Mouse (Mus musculus): ENCODE measurements at regions not wholly inside any gene's neighbourhood (a gene's known extent, or its start where the extent isn't known, plus 50 kb on each side); places are given as distances from the start of the nearest gene placed in this dataset.
A peak's percentile ranks its signal among the peaks of the same experiment; 100 is the strongest.

- no peak for DNase-seq
Measured at GRCm38 (mm10) chr1:35724366-35724900, 343.8 kb upstream of the Hs6st1 start.

DNA sequence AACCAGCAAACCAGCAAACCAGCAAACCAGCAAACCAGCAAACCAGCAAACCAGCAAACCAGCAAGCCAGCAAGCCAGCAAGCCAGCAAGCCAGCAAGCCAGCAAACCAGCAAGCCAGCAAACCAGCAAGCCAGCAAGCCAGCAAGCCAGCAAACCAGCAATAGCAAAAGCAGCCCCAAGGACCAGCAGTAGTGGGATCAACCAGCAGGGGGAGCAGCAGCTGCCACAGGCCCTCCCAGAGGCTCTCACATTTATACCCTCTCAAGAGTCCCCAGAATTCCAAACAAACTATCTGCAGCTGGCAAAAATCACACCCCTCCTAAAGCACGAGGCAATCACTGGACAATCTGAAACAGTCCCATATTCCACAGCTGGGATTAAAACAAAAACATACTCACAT lies 341.6 kb upstream of the Hs6st1 start:
- peak; percentile 51 to 71 for DNase-seq

DNA sequence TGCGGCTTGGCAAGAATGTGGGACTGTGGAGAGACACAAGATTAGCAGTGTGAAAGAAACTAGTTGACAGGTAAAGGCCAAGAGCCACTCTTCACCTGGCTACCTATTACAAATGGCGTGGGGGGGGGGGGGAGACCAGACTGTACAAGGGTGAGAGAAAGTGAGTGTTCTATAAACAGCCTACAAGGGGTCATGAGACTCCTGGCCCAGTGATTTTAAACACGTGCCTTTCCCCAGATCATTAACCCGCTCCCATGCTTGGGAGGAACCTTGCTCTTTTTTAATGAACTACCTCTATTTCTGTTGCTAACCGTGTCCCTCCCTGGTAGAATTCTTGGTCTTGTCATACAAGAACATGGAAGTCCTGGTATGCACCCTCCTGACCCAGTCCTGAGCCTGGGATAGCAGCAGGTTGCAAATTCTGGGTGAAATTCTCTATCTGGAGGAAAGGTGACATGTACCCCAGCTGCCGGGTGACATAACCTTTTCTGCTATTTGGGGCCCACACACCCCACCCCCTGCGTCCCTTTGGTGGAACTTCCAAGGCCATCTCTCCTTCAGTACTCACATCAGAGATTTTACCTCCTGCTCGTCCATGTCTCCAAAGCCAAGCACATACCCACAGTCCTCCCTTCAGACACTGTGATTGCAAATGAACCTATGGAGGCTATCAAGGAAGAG lies 340.8 kb upstream of the Hs6st1 start:
- DNase-seq = no peak

- DNase-seq = no peak
Measured at GRCm38 (mm10) chr1:35729785-35730295, 338.4 kb upstream of the Hs6st1 start.

DNA sequence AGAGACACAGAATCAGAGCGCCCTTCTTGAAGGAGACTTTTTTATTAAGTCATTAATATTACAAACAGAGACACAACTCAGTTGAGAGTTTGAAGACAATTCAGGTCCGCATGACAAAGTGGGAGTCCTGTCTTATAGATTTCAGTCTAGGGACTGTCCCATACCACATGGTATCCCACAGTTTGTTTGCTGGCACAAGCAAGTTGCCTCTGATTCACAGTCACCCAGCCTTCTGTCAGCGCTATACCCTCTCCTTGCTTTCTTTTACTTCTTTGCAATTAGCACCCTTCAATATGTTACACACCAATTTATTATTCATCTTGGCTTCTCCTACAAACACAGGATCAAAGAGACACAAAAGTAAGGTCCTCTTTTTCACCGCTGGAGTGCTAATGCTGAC lies 337.9 kb upstream of the Hs6st1 start:
- no peak for DNase-seq

- DNase-seq = no peak
Measured at GRCm38 (mm10) chr1:35736247-35736646, 332.0 kb upstream of the Hs6st1 start.

- peak; percentile 20 to 47 for DNase-seq
Measured at GRCm38 (mm10) chr1:35749603-35750002, 318.6 kb upstream of the Hs6st1 start.

GRCm38 (mm10) chr1:35750092-35750521 lies 318.1 kb upstream of the Hs6st1 start:
- no peak for DNase-seq

DNA sequence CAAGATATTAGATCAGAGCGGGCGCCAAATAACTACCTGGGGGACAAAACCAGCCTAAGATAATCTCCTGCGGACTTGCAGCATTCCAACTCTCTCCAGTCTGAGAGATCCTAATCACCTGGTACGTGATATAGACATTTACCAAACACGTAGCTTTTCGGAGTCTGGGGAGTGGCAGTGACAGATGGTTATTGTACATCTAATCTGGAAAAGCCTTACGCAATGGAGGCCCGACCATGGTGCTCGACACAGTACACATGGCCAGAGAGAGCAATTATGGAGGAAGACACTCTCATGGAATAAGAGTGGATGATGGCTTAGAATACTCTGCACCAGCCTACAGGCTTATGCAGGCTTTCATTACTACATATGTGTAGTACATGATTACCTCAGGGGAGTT lies 315.6 kb upstream of the Hs6st1 start:
- no peak for DNase-seq

DNA sequence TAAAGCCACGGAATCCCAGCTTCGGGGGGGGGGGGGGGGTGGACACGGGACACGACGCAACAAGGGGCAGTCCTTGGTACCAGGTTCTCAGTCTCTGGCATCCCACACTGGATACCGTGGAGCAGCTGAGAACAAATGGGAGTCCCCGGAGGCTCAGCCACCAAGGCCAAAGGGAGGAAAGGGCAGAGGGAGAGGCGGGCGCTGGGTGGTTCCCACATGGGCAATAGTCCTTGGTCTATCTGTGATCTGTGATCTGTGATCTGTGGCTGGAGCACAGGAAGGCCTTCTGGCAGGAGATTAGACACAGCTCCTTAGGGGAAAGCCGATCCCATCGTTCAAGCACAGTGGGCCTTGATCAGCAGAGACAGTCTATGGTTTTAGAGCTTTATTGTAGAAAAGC lies 314.0 kb upstream of the Hs6st1 start:
- DNase-seq = no peak

DNA sequence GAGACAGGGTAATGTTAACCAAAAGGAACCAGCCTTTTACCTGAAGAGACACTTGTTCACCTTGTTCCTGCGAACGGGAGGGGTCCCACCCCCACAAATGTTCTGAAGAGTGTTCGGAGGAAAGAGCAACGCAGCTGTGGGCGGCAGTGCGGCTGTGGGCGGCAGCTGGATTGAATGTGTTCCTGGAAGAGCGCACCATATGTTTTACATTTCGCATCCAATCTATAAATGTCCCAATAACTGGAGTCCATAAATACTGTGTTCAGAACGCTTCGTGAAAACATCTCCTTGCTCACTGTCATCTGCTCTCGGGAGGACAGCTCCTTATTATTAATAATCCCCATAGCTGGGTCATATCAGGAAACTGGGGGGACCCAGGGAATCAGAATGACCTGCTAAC lies 309.2 kb upstream of the Hs6st1 start:
- DNase-seq = no peak

- no peak for DNase-seq
Measured at GRCm38 (mm10) chr1:35759600-35759999, 308.6 kb upstream of the Hs6st1 start.

GRCm38 (mm10) chr1:35763051-35763450 lies 305.1 kb upstream of the Hs6st1 start:
- DNase-seq = no peak

DNA sequence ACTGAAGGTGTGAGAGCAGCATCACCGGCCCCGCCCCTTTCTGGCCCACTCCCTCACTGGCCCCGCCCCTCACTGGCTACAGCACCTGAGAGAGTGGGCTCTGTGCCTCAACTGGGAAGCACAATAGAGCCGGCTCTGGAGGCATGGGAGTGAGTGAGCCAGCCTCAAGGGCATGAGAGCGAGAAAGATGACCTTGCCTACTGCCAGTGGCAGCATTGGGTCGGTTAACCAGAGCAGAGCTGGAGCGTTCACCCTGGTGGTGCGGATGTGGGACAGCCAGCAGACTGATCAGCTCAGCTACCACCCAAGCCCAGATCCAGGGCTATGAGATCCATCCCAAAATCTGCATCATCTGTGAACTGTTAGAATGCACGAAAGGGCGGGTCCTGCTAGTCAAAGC lies 304.7 kb upstream of the Hs6st1 start:
- no peak for DNase-seq

- no peak for DNase-seq
Measured at GRCm38 (mm10) chr1:35764068-35764467, 304.1 kb upstream of the Hs6st1 start.

GRCm38 (mm10) chr1:35765692-35766091 lies 302.5 kb upstream of the Hs6st1 start:
- no peak for DNase-seq

GRCm38 (mm10) chr1:35766271-35766670 lies 301.9 kb upstream of the Hs6st1 start:
- no peak for DNase-seq

DNA sequence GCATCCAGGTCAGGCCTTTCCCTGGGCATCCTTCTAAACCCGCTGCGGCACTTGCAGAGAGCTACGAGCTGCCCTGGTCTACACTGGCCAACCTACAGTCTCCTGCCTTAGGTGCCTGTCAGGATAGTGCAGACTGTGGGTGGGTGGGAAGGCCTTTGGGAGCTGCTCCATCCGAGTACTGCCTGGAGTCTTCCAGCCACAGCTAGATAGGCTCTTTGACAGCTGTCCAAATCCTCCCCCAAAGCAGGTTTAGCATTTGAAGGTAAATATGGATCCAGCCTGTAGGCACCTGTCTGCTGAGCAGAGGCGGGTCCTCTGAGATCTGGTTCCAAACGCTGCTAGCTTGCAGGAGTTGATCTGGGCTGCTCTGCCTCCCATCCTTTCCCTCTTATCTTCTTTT lies 295.6 kb upstream of the Hs6st1 start:
- DNase-seq = no peak

GRCm38 (mm10) chr1:35774566-35774965 lies 293.6 kb upstream of the Hs6st1 start:
- DNase-seq = no peak

DNA sequence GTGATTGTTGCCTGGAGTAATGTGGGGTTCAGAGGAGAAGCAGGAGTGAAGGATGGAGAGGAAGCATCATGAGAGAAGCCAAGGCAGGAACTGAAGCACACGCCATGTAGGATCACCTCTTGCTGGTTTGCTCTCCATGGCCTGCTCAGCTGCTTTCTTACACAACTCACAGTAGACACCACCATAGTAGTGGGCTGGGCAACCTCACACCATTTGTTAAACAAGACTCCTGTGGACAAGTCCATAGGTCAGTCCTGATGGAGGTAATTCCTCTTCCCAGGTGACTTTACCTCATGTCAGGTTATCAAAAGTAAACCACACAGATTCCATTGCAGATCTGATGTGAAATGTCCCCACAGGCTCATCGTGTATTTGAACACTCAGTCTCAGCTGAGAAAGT lies 285.5 kb upstream of the Hs6st1 start:
- DNase-seq = no peak

GRCm38 (mm10) chr1:35783427-35783826 lies 284.8 kb upstream of the Hs6st1 start:
- peak in 1 of 2 experiments; percentile 11 for DNase-seq

GRCm38 (mm10) chr1:35786241-35786640 lies 282.0 kb upstream of the Hs6st1 start:
- no peak for DNase-seq

- no peak for DNase-seq
Measured at GRCm38 (mm10) chr1:35786668-35787213, 281.5 kb upstream of the Hs6st1 start.

GRCm38 (mm10) chr1:35797064-35797463 lies 271.1 kb upstream of the Hs6st1 start:
- DNase-seq = no peak

Data from cerebellum, postnatal 25 days (tissue).